Mouse (Mus musculus) liver, postnatal 0 days (tissue): ENCODE measurements around the gene Zdhhc21.

Experiments used
- CTCF ChIP-seq: sonication (generic); IDR thresholded peaks from 2 replicates; pipeline ENCODE4 v1.5.1; 2016; ENCODE audit warnings: antibody characterized with exemption, low read depth
- EP300 ChIP-seq: IDR thresholded peaks from 2 replicates; pipeline ENCODE4 v1.6.1; 2016; ENCODE audit warnings: antibody characterized with exemption, low read depth, mild to moderate bottlenecking

DNA sequence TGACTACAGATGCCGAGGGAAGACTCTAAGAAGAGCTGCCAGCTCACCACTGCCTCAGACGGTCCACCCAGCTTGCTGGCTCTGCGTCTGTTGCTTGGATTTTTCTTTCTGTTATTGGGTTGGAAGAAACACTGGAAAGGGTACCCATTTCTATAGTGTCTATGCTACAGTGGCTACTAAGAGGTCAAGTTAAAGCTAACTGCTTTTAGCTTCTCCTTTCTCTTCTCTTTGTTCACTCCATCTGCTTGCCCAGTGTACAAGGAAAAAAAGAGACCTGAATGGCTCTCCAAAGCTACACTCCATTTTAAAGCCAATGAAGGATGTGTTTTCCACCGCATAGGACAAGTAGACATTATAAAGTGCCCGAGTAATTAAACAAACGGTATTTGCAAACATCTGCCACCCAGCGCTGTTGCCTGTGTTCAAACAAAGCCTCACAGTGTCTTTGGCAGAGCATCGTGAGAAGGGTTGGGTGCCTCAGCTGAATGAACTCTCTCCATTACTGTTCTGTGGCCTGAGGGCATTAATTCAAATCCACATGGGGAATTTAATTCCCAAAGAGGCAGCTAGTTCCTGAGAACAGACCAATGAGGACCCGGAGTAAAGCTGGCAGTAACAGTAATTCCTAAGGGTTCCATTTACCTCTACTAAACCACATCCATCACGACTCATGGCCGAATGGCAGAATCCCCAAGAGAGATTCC, 94.1 kb downstream of the Zdhhc21 start:
- TF ChIP-seq EP300 (no peak), CTCF (no peak)
